Mouse (Mus musculus) gastrocnemius, postnatal 4 days (tissue): Measurements from ENCODE around the gene Yif1b. TPM values are rescaled to one million over a fixed set of nuclear protein-coding genes. Genes with fewer than 3 reads are reported as not detected.
A peak's percentile ranks its signal among the peaks of the same experiment; 100 is the strongest.
"Not testable (repeated sequence)": the region's sequence is repeated elsewhere in the genome, so short reads cannot be mapped to it uniquely, and the experiment has no call there.

Source experiments
- DNase-seq, 2 experiments: peaks; one replicate each; pipeline ENCODE4 v3.0.0; 2021 to 2022; ENCODE audit warnings: low spot score in 2 of 2, mixed read lengths in 2 of 2
- total RNA-seq, 2 experiments: library from RNA; stranded (reverse); gene quantifications; 2 replicates each; pipeline ENCODE4 v1.2.3; 2021

Yif1b gene
- total RNA-seq, 2 experiments from 2014 or later, result 57.3 to 58.5 TPM

GRCm38 (mm10) chr7:29237596-29237995 lies 533 bp upstream of the Yif1b start:
- not testable (repeated sequence) for DNase-seq

- no peak for DNase-seq
Measured at GRCm38 (mm10) chr7:29244732-29245416, 6.7 kb downstream of the Yif1b start.

- DNase-seq, result no peak
Measured at GRCm38 (mm10) chr7:29246015-29246414, 7.9 kb downstream of the Yif1b start.

- no peak for DNase-seq
Measured at GRCm38 (mm10) chr7:29246619-29247313, 8.6 kb downstream of the Yif1b start.

- DNase-seq, result peak; percentile 70 to 80
Measured at GRCm38 (mm10) chr7:29247314-29247700, 9.2 kb downstream of the Yif1b start.

GRCm38 (mm10) chr7:29247706-29248105 lies 9.6 kb downstream of the Yif1b start:
- no peak for DNase-seq

GRCm38 (mm10) chr7:29248261-29248841 lies 10.2 kb downstream of the Yif1b start, which contains the start of gene 2200002D01Rik:
Gene 2200002D01Rik (minus strand): TSS chr7:29248466.
- no peak for DNase-seq

GRCm38 (mm10) chr7:29251166-29251565 lies 13.0 kb downstream of the Yif1b start:
- DNase-seq, result no peak

GRCm38 (mm10) chr7:29253842-29254241 lies 15.7 kb downstream of the Yif1b start:
- DNase-seq, result no peak

GRCm38 (mm10) chr7:29255875-29256274 lies 17.7 kb downstream of the Yif1b start:
- DNase-seq, result no peak

GRCm38 (mm10) chr7:29257368-29257767 lies 19.2 kb downstream of the Yif1b start:
- no peak for DNase-seq

GRCm38 (mm10) chr7:29259781-29260730 lies 21.9 kb downstream of the Yif1b start:
- DNase-seq, result no peak

- no peak for DNase-seq
Measured at GRCm38 (mm10) chr7:29262151-29262550, 24.0 kb downstream of the Yif1b start.

- no peak for DNase-seq
Measured at GRCm38 (mm10) chr7:29263831-29264230, 25.7 kb downstream of the Yif1b start.

- no peak for DNase-seq
Measured at GRCm38 (mm10) chr7:29265636-29266035, 27.5 kb downstream of the Yif1b start.

GRCm38 (mm10) chr7:29266931-29267330 lies 28.8 kb downstream of the Yif1b start:
- no peak for DNase-seq

- no peak for DNase-seq
Measured at GRCm38 (mm10) chr7:29270445-29270844, 32.3 kb downstream of the Yif1b start.

- DNase-seq, result no peak
Measured at GRCm38 (mm10) chr7:29271687-29272465, 33.7 kb downstream of the Yif1b start.

GRCm38 (mm10) chr7:29276715-29277114 lies 38.6 kb downstream of the Yif1b start:
- no peak for DNase-seq

GRCm38 (mm10) chr7:29277510-29277909 lies 39.4 kb downstream of the Yif1b start:
- no peak for DNase-seq
